Mouse (Mus musculus): ENCODE measurements around the gene Wfdc8. TPM values are rescaled to one million over a fixed set of nuclear protein-coding genes. Genes with fewer than 3 reads are reported as not detected.
"Not testable (repeated sequence)": the region's sequence is repeated elsewhere in the genome, so short reads cannot be mapped to it uniquely, and the experiment has no call there.

Wfdc8 gene
- polyA plus RNA-seq, 1 experiment: not detected

DNA sequence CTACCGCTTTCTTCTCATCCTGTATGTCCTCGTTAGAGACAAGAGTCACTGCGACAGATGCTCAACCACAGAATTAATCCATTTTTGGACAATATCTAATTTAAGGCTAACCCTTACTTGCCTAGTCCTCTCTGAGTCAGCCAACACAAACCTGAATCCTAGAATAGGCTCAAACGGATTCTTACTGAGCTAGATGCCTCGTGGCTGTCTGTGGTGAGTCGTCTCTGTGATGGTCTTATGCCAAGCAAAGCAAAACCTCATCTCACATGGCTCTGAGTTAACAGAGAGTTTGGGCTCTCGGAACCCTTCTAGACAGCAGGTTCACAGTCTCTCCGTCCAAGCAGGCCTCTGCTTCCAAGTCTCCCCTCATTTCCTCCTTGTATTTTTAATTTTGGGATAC lies 9.0 kb downstream of the Wfdc8 start:
- no peaks in the 10 kb centered on the region for H3K79me2 ChIP-seq (ENCODE audit: control insufficient read depth, insufficient read depth)
- peaks cover 20% of the 10 kb centered on the region for H3K27me3 ChIP-seq (ENCODE audit: control insufficient read depth, insufficient read depth, insufficient read length)
- TF ChIP-seq MYOD1 (IDR thresholded peaks at IDR 0.05; ENCODE audit: control insufficient read depth in 1 of 3, insufficient read length in 2 of 3, low read depth in 2 of 3) (no peak), TCF12 (IDR thresholded peaks at IDR 0.05; ENCODE audit: insufficient read depth, poor library complexity, severe bottlenecking) (no peak), POLR2A (IDR thresholded peaks at IDR 0.05; ENCODE audit: insufficient read length, low read depth) (no peak), E2F4 (IDR thresholded peaks at IDR 0.05; ENCODE audit: insufficient read depth) (no peak), MAX (IDR thresholded peaks at IDR 0.05; ENCODE audit: low read depth) (no peak), MYOG (IDR thresholded peaks at IDR 0.05; ENCODE audit: control insufficient read depth in 1 of 3, insufficient read depth in 1 of 3, insufficient read length in 2 of 3, low read depth in 2 of 3) (no peak)
- H3K36me3 ChIP-seq (ENCODE audit: control insufficient read depth, insufficient read depth): no peaks in the 10 kb centered on the region
- no peak overlapping the region for H3K4me3 ChIP-seq
- H3K4me2 ChIP-seq (ENCODE audit: low read depth): no peak overlapping the region
- no peak overlapping the region for H3ac ChIP-seq (ENCODE audit: control insufficient read depth, insufficient read length)

DNA sequence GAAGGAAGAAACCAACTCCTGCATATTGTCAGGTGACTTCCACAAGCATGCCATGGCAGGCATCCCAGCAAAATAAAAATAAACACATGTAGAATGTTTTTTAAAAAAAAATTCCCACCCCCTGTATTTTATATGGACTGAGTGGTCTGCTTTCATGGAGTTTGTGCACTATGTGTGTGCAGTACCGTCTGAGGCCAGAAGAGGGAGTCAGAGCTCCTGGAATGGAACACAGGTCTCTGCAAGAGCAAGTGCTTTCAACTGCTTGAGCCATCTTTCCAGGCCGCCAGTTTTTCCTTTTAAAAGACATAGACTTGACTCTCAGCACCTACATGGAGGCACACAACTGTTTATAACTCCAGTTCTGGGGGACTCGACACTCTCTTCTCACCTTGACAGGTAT lies 9.9 kb downstream of the Wfdc8 start:
- Histone ChIP-seq H3K27me3 (ENCODE audit: control insufficient read depth, insufficient read depth, insufficient read length) (peaks cover 26% of the 10 kb centered on the region), H3K36me3 (ENCODE audit: control insufficient read depth, insufficient read depth) (no peaks in the 10 kb centered on the region), H3ac (ENCODE audit: control insufficient read depth, insufficient read length) (no peak overlapping the region), H3K4me2 (ENCODE audit: low read depth) (no peak overlapping the region), H3K4me3 (no peak overlapping the region), H3K79me2 (ENCODE audit: control insufficient read depth, insufficient read depth) (no peaks in the 10 kb centered on the region)
- TF ChIP-seq USF1 (IDR thresholded peaks at IDR 0.05; ENCODE audit: low read depth) (no peak), REST (IDR thresholded peaks at IDR 0.05; ENCODE audit: insufficient read depth, insufficient read length) (no peak), TCF3 (IDR thresholded peaks at IDR 0.05; ENCODE audit: insufficient read length, low read depth) (no peak), MAX (IDR thresholded peaks at IDR 0.05; ENCODE audit: low read depth) (no peak), CEBPB (IDR thresholded peaks at IDR 0.05; ENCODE audit: insufficient read depth, poor library complexity, severe bottlenecking) (no peak), MYOG (IDR thresholded peaks at IDR 0.05; ENCODE audit: control insufficient read depth in 1 of 3, insufficient read depth in 1 of 3, insufficient read length in 2 of 3, low read depth in 2 of 3) (no peak), POLR2A (IDR thresholded peaks at IDR 0.05; ENCODE audit: insufficient read length, low read depth) (no peak), TCF12 (IDR thresholded peaks at IDR 0.05; ENCODE audit: insufficient read depth, poor library complexity, severe bottlenecking) (no peak)

DNA sequence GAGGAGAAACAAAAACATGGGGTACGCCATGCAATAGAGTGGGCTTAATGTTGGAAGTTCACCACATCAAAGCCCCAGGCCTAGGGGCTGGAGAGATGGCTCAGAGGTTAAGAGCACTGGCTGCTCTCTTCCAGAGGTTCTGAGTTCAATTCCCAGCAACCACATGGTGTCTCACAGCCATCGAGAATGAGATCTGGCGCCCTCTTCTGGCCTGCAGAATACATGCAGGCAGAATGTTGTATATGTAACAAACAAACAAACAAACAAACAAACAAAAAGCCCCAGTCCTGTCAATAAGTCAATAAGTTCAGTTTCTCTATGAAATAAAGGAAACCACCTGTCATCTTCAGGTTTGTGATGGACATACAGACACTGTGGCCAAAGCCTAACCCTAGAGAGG lies 13.2 kb downstream of the Wfdc8 start:
- Histone ChIP-seq H3K79me2 (ENCODE audit: control insufficient read depth, insufficient read depth) (no peaks in the 10 kb centered on the region), H3K4me2 (ENCODE audit: low read depth) (no peak overlapping the region), H3K27me3 (ENCODE audit: control insufficient read depth, insufficient read depth, insufficient read length) (peaks cover 37% of the 10 kb centered on the region), H3K36me3 (ENCODE audit: control insufficient read depth, insufficient read depth) (no peaks in the 10 kb centered on the region), H3ac (ENCODE audit: control insufficient read depth, insufficient read length) (no peak overlapping the region), H3K4me3 (no peak overlapping the region)
- TF ChIP-seq MYOG (IDR thresholded peaks at IDR 0.05; ENCODE audit: control insufficient read depth in 1 of 3, insufficient read depth in 1 of 3, insufficient read length in 2 of 3, low read depth in 2 of 3) (no peak), POLR2AphosphoS2 (IDR thresholded peaks at IDR 0.05; ENCODE audit: insufficient read length, low read depth) (no peak), REST (IDR thresholded peaks at IDR 0.05; ENCODE audit: insufficient read depth, insufficient read length) (no peak), SRF (IDR thresholded peaks at IDR 0.05; ENCODE audit: control insufficient read depth, insufficient read length, low read depth) (no peak), E2F4 (IDR thresholded peaks at IDR 0.05; ENCODE audit: insufficient read depth) (no peak), CEBPB (IDR thresholded peaks at IDR 0.05; ENCODE audit: insufficient read depth, poor library complexity, severe bottlenecking) (no peak), TCF3 (IDR thresholded peaks at IDR 0.05; ENCODE audit: insufficient read length, low read depth) (no peak), MYOD1 (IDR thresholded peaks at IDR 0.05; ENCODE audit: control insufficient read depth in 1 of 3, insufficient read length in 2 of 3, low read depth in 2 of 3) (no peak), USF1 (IDR thresholded peaks at IDR 0.05; ENCODE audit: low read depth) (no peak), TCF12 (IDR thresholded peaks at IDR 0.05; ENCODE audit: insufficient read depth, poor library complexity, severe bottlenecking) (no peak), POLR2A (IDR thresholded peaks at IDR 0.05; ENCODE audit: insufficient read length, low read depth) (no peak), MAX (IDR thresholded peaks at IDR 0.05; ENCODE audit: low read depth) (no peak)

DNA sequence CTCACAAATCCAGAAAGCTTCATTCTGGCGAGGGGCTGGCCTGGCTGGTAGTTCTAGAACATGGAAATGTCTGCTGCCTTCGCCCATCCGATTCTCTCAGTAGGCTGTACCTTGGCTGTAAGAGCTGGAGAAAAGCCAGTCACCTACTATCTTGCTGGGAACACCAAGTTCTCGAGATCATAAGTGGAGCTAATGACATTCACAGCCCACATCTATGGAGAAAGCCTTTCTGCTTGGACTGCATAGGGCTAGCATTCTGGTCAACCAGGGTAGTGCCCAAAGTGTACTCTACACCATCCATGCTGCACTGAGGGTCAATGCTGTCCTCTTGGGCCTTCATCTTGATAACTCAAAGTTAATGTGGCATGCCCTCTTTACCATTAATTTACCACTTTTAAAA lies 19.9 kb downstream of the Wfdc8 start, which contains the start of gene Eppin:
TSS of gene Eppin (minus strand) at position 101 of the 400 bp plus-strand sequence.
- H3K4me2 ChIP-seq (ENCODE audit: low read depth): no peak within 1 kb of the TSS
- no peaks in the 10 kb centered on the region for H3K36me3 ChIP-seq (ENCODE audit: control insufficient read depth, insufficient read depth)
- no peak within 1 kb of the TSS for H3ac ChIP-seq (ENCODE audit: control insufficient read depth, insufficient read length)
- peaks cover 50% of the 10 kb centered on the region for H3K27me3 ChIP-seq (ENCODE audit: control insufficient read depth, insufficient read depth, insufficient read length)
- TF ChIP-seq MAX (IDR thresholded peaks at IDR 0.05; ENCODE audit: low read depth): no peak
- no peaks in the 10 kb centered on the region for H3K79me2 ChIP-seq (ENCODE audit: control insufficient read depth, insufficient read depth)
- H3K4me3 ChIP-seq: no peak within 1 kb of the TSS

DNA sequence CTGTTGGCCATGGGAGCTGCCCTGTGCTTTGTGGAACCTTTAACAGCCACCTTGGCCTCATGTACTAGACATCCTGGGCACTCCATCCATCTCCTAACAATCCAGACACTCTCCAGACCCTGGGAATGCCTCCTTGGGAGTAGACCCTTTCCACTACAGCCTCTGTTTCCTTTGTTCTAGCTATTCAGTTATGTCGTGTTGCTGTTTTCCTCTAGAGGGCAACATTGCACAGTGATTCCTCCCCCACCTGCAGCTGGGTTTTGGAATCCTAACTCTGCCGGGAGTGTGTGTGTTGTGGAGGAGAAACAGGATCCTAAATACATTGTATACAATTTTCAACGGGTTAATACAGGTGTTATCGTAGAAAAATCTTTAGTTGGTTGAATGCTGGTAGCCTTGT lies 21.4 kb downstream of the Wfdc8 start:
- Histone ChIP-seq H3K27me3 (ENCODE audit: control insufficient read depth, insufficient read depth, insufficient read length) (peaks cover 50% of the 10 kb centered on the region), H3K36me3 (ENCODE audit: control insufficient read depth, insufficient read depth) (no peaks in the 10 kb centered on the region), H3K4me3 (no peak overlapping the region), H3ac (ENCODE audit: control insufficient read depth, insufficient read length) (no peak overlapping the region), H3K4me2 (ENCODE audit: low read depth) (no peak overlapping the region), H3K79me2 (ENCODE audit: control insufficient read depth, insufficient read depth) (no peaks in the 10 kb centered on the region)
- no peak for TF ChIP-seq TCF3 (IDR thresholded peaks at IDR 0.05; ENCODE audit: insufficient read length, low read depth)
- no peak for TF ChIP-seq SRF (IDR thresholded peaks at IDR 0.05; ENCODE audit: control insufficient read depth, insufficient read length, low read depth)
- TF ChIP-seq MAX (IDR thresholded peaks at IDR 0.05; ENCODE audit: low read depth): no peak
- TF ChIP-seq MYOD1 (IDR thresholded peaks at IDR 0.05; ENCODE audit: control insufficient read depth in 1 of 3, insufficient read length in 2 of 3, low read depth in 2 of 3): no peak
- no peak for TF ChIP-seq POLR2AphosphoS2 (IDR thresholded peaks at IDR 0.05; ENCODE audit: insufficient read length, low read depth)
- no peak for TF ChIP-seq CEBPB (IDR thresholded peaks at IDR 0.05; ENCODE audit: insufficient read depth, poor library complexity, severe bottlenecking)
- TF ChIP-seq USF1 (IDR thresholded peaks at IDR 0.05; ENCODE audit: low read depth): no peak
- no peak for TF ChIP-seq MYOG (IDR thresholded peaks at IDR 0.05; ENCODE audit: control insufficient read depth in 1 of 3, insufficient read depth in 1 of 3, insufficient read length in 2 of 3, low read depth in 2 of 3)
- no peak for TF ChIP-seq REST (IDR thresholded peaks at IDR 0.05; ENCODE audit: insufficient read depth, insufficient read length)
- no peak for TF ChIP-seq POLR2A (IDR thresholded peaks at IDR 0.05; ENCODE audit: insufficient read length, low read depth)
- TF ChIP-seq TCF12 (IDR thresholded peaks at IDR 0.05; ENCODE audit: insufficient read depth, poor library complexity, severe bottlenecking): no peak
- TF ChIP-seq E2F4 (IDR thresholded peaks at IDR 0.05; ENCODE audit: insufficient read depth): no peak

DNA sequence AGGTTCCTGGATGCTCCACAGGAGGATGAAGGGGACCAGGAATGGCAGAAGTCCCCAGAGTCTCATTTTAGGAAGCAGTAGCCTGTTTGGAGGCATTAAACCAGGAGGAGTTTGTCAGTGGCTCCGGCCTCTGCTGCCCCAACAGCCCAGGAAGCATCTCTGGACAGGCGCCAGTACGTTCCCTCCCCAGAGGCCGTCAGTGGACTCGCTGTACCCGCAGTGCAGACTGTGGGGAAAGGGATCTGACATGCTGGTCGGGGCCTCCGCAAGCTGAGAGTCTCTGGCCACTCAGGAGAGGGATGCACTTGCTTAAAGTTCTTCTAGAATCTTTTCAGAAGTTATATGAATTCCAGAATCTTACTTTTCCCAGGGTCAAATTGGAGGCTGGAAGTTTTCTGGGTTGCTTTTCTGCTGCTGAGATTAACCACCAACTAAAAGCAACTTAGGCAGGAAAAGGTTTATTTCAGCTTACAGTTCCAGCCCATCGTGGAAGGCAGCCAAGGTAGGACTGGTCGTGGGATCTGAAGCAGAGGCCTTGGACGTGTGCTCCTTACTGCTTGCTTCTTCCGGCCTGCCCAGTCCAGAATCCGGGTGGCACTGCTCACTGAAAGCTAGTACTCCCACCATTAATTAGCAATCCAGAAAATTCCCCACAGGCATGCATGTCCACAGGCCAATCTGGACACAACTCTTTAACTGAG lies 28.3 kb downstream of the Wfdc8 start, which contains the start of gene Wfdc6a:
TSS of gene Wfdc6a (minus strand) at position 423 of the 701 bp plus-strand sequence.
- H3K27me3 ChIP-seq (ENCODE audit: control insufficient read depth, insufficient read depth, insufficient read length): peaks cover 71% of the 10 kb centered on the region
- not testable (repeated sequence) for H3ac ChIP-seq (ENCODE audit: control insufficient read depth, insufficient read length); H3K4me3 ChIP-seq; H3K36me3 ChIP-seq (ENCODE audit: control insufficient read depth, insufficient read depth); H3K4me2 ChIP-seq (ENCODE audit: low read depth); H3K79me2 ChIP-seq (ENCODE audit: control insufficient read depth, insufficient read depth)

DNA sequence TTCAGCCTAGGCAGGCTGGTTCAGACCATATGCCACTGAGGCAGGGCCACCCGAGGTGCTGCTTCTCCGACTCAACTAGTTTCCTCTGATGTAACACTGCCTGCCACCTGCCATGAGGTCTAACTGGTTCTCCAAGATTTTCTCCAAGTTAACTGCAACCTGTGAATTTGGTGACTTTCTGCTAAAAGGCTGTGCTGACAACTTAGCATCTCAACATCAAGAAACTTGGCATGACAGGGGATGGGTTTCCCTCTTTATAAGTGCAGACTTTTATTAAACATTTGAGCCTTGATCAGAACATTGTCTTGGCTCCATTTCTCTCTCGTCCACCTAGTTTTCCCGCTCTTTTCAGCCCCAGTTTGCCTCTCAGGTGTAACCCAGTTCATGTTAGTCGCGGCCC lies 40.1 kb downstream of the Wfdc8 start, which contains the start of gene Spint3:
TSS of gene Spint3 (minus strand) at position 101 of the 400 bp plus-strand sequence.
- H3K27me3 ChIP-seq (ENCODE audit: control insufficient read depth, insufficient read depth, insufficient read length): peaks cover 40% of the 10 kb centered on the region
- H3K79me2 ChIP-seq (ENCODE audit: control insufficient read depth, insufficient read depth); H3ac ChIP-seq (ENCODE audit: control insufficient read depth, insufficient read length); H3K36me3 ChIP-seq (ENCODE audit: control insufficient read depth, insufficient read depth); H3K4me3 ChIP-seq; H3K4me2 ChIP-seq (ENCODE audit: low read depth): not testable (repeated sequence)

All from myocyte (in vitro differentiated cells).